11 mouse cellular contexts compared by ENCODE assay signal in the genomic region with DNA sequence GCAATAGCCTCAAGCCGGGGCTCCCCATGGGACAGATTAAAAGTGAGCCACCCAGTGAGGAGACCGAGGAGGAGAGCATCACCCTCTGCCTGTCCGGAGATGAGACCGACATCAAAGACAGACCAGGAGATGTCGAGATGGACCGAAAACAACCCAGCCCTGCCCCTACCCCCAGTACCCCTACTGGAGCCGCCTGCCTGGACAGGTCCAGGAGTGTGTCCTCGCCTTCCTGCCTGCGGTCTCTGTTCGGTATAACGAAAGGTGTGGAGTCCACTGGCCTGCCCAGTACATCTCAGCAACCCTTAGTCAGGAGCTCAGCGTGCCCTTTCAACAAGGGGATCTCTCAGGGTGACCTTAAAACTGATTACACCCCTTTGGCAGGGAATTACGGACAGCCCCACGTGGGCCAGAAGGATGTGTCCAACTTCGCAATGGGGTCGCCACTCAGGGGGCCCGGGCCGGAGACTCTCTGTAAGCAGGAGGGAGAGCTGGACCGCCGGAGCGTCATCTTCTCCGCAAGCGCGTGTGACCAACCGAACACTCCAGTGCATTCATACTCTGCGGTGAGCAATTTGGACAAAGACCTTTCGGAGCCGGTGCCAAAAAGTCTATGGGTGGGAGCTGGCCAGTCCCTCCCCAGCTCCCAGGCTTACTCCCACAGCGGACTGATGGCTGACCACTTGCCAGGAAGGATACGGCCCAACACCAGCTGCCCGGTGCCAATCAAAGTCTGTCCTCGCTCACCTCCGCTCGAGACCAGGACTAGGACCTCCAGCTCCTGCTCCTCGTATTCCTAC. TPM values are rescaled to one million over a fixed set of nuclear protein-coding genes. Genes with fewer than 3 reads are reported as not detected.
DNase-seq lines count a peak whose midpoint lies in the region; ATAC-seq and TF ChIP-seq lines count a peak whose summit lies in the region.
"Had no signal": no experiment of that assay in that cellular context is flagged by ENCODE, and none has a peak within 500 bp of the region (broad histone marks: within the 10 kb centered on the region; RNA-seq: fewer than 3 reads in every experiment).

No protein-coding gene starts in this region.

- intact Hi-C loops in heart, postnatal 10 days (cut with DNase I): no loop called here

- peaks cover 15% of the 10 kb centered on the region; the same call in 1 of the 2 replicates for H3K4me1 ChIP-seq in spleen, adult 2 months (ENCODE audit: control insufficient read depth, insufficient read depth, insufficient read length)
- H3K4me1 ChIP-seq in hindbrain, embryonic 14.5 days (replicated peaks; ENCODE audit: control insufficient read depth, insufficient read depth, low read length): peaks cover 27% of the 10 kb centered on the region
- H3K4me1 ChIP-seq in neural tube, embryonic 15.5 days: peaks cover 21% of the 10 kb centered on the region
- H3K4me1 ChIP-seq: stomach, embryonic 15.5 days had no signal

- H3K4me2 ChIP-seq in hindbrain, embryonic 14.5 days (replicated peaks): no peak overlapping the region
- H3K4me2 ChIP-seq in neural tube, embryonic 15.5 days: no peak overlapping the region
- H3K4me2 ChIP-seq: stomach, embryonic 15.5 days had no signal

- TF ChIP-seq CTCF in spleen, adult 2 months (IDR thresholded peaks at IDR 0.05; ENCODE audit: extremely low read depth, insufficient read depth, insufficient read length, insufficient replicate concordance): no peak

- no peak overlapping the region for H3K4me3 ChIP-seq in spleen, adult 2 months (ENCODE audit: extremely low read depth, insufficient read depth, insufficient read length)
- no peak overlapping the region for H3K4me3 ChIP-seq in hindbrain, embryonic 14.5 days (replicated peaks; ENCODE audit: low read length)
- H3K4me3 ChIP-seq in neural tube, embryonic 15.5 days (replicated peaks): no peak overlapping the region
- H3K4me3 ChIP-seq: stomach, embryonic 15.5 days had no signal

- H3K36me3 ChIP-seq in spleen, adult 2 months (ENCODE audit: control insufficient read depth, insufficient read depth, low read length): peaks cover 13% of the 10 kb centered on the region
- H3K36me3 ChIP-seq in hindbrain, embryonic 14.5 days (replicated peaks; ENCODE audit: control insufficient read depth, insufficient read depth): peaks cover 25% of the 10 kb centered on the region
- H3K36me3 ChIP-seq in neural tube, embryonic 15.5 days: peaks cover 26% of the 10 kb centered on the region

- no peaks in the 10 kb centered on the region for H3K27me3 ChIP-seq in spleen, adult 2 months (ENCODE audit: control insufficient read depth, insufficient read depth, low read length)
- no peaks in the 10 kb centered on the region for H3K27me3 ChIP-seq in hindbrain, embryonic 14.5 days (ENCODE audit: control insufficient read depth, insufficient read depth, low read length)
- no peaks in the 10 kb centered on the region for H3K27me3 ChIP-seq in neural tube, embryonic 15.5 days (replicated peaks)
- H3K27me3 ChIP-seq: stomach, embryonic 15.5 days had no signal

- peak; percentile 89 for DNase-seq in heart, adult 11 months
- no peak for DNase-seq in heart, postnatal 10 days
- no peak for DNase-seq in spleen, adult 2 months (ENCODE audit: low read depth in 1 of 2, low spot score in 2 of 2)
- DNase-seq in spleen, adult 12 weeks (ENCODE audit: low spot score): no peak
- no peak for DNase-seq in hindbrain, embryonic 14.5 days (ENCODE audit: low spot score)
- no peak for DNase-seq in frontal cortex, postnatal 14 days (ENCODE audit: low spot score in 2 of 2)
- DNase-seq in MN1 (ENCODE audit: low spot score): no peak

- peak overlapping the region; percentile 11; the same call in 1 of the 2 replicates for H3K27ac ChIP-seq in spleen, adult 2 months (ENCODE audit: insufficient read depth, low read length)
- H3K27ac ChIP-seq in hindbrain, embryonic 14.5 days: peak overlapping the region; percentile 88
- H3K27ac ChIP-seq in neural tube, embryonic 15.5 days (replicated peaks): peak overlapping the region; percentile 62
- H3K27ac ChIP-seq: stomach, embryonic 15.5 days had no signal

- H3K9ac ChIP-seq in hindbrain, embryonic 14.5 days: no peak overlapping the region
- no peak overlapping the region for H3K9ac ChIP-seq in neural tube, embryonic 15.5 days (replicated peaks)
- H3K9ac ChIP-seq: stomach, embryonic 15.5 days had no signal

- TF ChIP-seq POLR2A in spleen, adult 2 months (IDR thresholded peaks at IDR 0.05; ENCODE audit: low read depth, low read length): no peak

- H3K9me3 ChIP-seq in hindbrain, embryonic 14.5 days (ENCODE audit: control insufficient read depth, low read length): no peaks in the 10 kb centered on the region
- H3K9me3 ChIP-seq in neural tube, embryonic 15.5 days (replicated peaks): no peaks in the 10 kb centered on the region
- H3K9me3 ChIP-seq: stomach, embryonic 15.5 days had no signal

- WGBS in spleen, adult 2 months: 95% methylated on average over 35 of the region's 35 CpGs
- WGBS in hindbrain, embryonic 14.5 days: 94% methylated on average over 35 of the region's 35 CpGs
- WGBS in neural tube, embryonic 15.5 days: 94% methylated on average over 35 of the region's 35 CpGs

- ATAC-seq in hindbrain, embryonic 14.5 days (ENCODE audit: low FRiP score): 0 out of 2 replicates have a peak, but pooled peaks have one; percentile 25
- no peak for ATAC-seq in neural tube, embryonic 15.5 days (ENCODE audit: low FRiP score)

RNA-seq across cellular contexts. Expression of gene Gja10, which starts 40.0 kb away (rescaled TPM):
- not detected for total RNA-seq in heart, postnatal 10 days (2021)
- 0.05 and 0.06 TPM in 2 replicates for polyA plus RNA-seq in spleen, adult 2 months (2012; rRNA removed)
- polyA plus RNA-seq in hindbrain, embryonic 14.5 days (2014; fragmentation: Nextera tagmentation; extraction: Ambion mirVana): 0.22 TPM in 1 of 2 replicates, not detected in the other
- not detected in 2 replicates for polyA plus RNA-seq in neural tube, embryonic 15.5 days (2015; fragmentation: Nextera tagmentation; extraction: Ambion mirVana)
- polyA plus RNA-seq: C2C12; heart, embryonic 16.5 days; stomach, embryonic 15.5 days had no signal

RNA-seq across cellular contexts. Expression of gene Casp8ap2, which starts 52.7 kb away (rescaled TPM):
- 1 to 10 TPM; 7.2 to 9.0 TPM for total RNA-seq in heart, postnatal 10 days (2021)
- polyA plus RNA-seq in spleen, adult 2 months (2012; rRNA removed): 1.7 and 2.2 TPM in 2 replicates
- 33.9 and 34.6 TPM in 2 replicates for polyA plus RNA-seq in hindbrain, embryonic 14.5 days (2014; fragmentation: Nextera tagmentation; extraction: Ambion mirVana)
- 38.9 and 45.2 TPM in 2 replicates for polyA plus RNA-seq in neural tube, embryonic 15.5 days (2015; fragmentation: Nextera tagmentation; extraction: Ambion mirVana)

Comparison
In these comparisons a context has a peak if more than half of its experiments do, and no peak if none do; other contexts are left out.
1. H3K27ac ChIP-seq: peak in every context shown above with its lines; median percentile 88 in hindbrain, embryonic 14.5 days; 62 in neural tube, embryonic 15.5 days; 11 in spleen, adult 2 months.
2. RNA of gene Casp8ap2, which starts 52.7 kb away (polyA plus RNA-seq): 38.9 to 45.2 TPM in neural tube, embryonic 15.5 days and 33.9 to 34.6 TPM in hindbrain, embryonic 14.5 days; 1.7 to 2.2 TPM in spleen, adult 2 months; every median in the first group is over 10 times any median in the second.